Mouse (Mus musculus) forebrain, postnatal 0 days (tissue): ENCODE measurements around the gene Hist1h4a. TPM values are rescaled to one million over a fixed set of nuclear protein-coding genes. Genes with fewer than 3 reads are reported as not detected.
A peak's percentile ranks its signal among the peaks of the same experiment; 100 is the strongest.
"Not testable (repeated sequence)": the region's sequence is repeated elsewhere in the genome, so short reads cannot be mapped to it uniquely, and the experiment has no call there.

Experiments used
- ATAC-seq: fragments of 200-750 bp; cut with Nextera tagmentation; 2 replicates; pipeline ENCODE4 v1.8.0; 2017; ENCODE audit warnings: mild to moderate bottlenecking, moderate library complexity
- DNase-seq: peaks from one replicate; pipeline ENCODE4 v3.0.0-alpha.2; 2015
- H3K27ac ChIP-seq: fragments of 300-500 bp; sonication (generic); 2 replicates; pipeline ENCODE4 v1.5.1; 2014; ENCODE audit warnings: low read depth, mild to moderate bottlenecking, antibody characterized with exemption, low read length, moderate library complexity, mixed read lengths
- H3K27me3 ChIP-seq: fragments of 300-500 bp; sonication (generic); 2 replicates; pipeline ENCODE4 v1.6.1; 2014; ENCODE audit warnings: mild to moderate bottlenecking, low read length, mixed read lengths; ENCODE audit not compliant: insufficient read depth
- H3K36me3 ChIP-seq: fragments of 300-500 bp; sonication (generic); 2 replicates; pipeline ENCODE4 v1.6.1; 2014; ENCODE audit warnings: mild to moderate bottlenecking, moderate library complexity; ENCODE audit not compliant: insufficient read depth
- H3K4me1 ChIP-seq: fragments of 300-500 bp; sonication (generic); 2 replicates; pipeline ENCODE4 v1.6.1; 2014; ENCODE audit warnings: antibody characterized with exemption; ENCODE audit not compliant: insufficient read depth
- H3K4me2 ChIP-seq: fragments of 300-500 bp; sonication (generic); 2 replicates; pipeline ENCODE4 v1.6.1; 2014; ENCODE audit warnings: low read depth, mild to moderate bottlenecking, moderate library complexity
- H3K4me3 ChIP-seq: fragments of 300-500 bp; sonication (generic); 2 replicates; pipeline ENCODE4 v1.5.1; 2014; ENCODE audit warnings: low read depth, low read length, mixed read lengths
- H3K9ac ChIP-seq: fragments of 300-500 bp; sonication (generic); 2 replicates; pipeline ENCODE4 v1.6.1; 2014; ENCODE audit warnings: mild to moderate bottlenecking
- H3K9me3 ChIP-seq: fragments of 300-500 bp; sonication (generic); 2 replicates; pipeline ENCODE4 v1.6.1; 2016; ENCODE audit warnings: low read length
- CTCF ChIP-seq: sonication (generic); IDR thresholded peaks from 2 replicates; pipeline ENCODE4 v1.5.1; 2016; ENCODE audit warnings: antibody characterized with exemption, control low read depth, low read depth
- WGBS: fragments of 180-500 bp; shearing (Covaris S2); extraction: QIAGEN DNeasy Blood & Tissue Kit; methylation state at CpG from one replicate; pipeline ENCODE4 v1.1.7; 2014; 5-methylcytosine and 5-hydroxymethylcytosine counted together
- polyA plus RNA-seq: library from polyadenylated mRNA; unstranded; fragments of >200 nt; fragmentation: Nextera tagmentation; extraction: Ambion mirVana; gene quantifications from 2 replicates; pipeline ENCODE4 v1.2.1, GENCODE M21; 2015
- total RNA-seq: library from RNA; depleted of rRNA; stranded (reverse); fragments of >200 nt; gene quantifications from 2 replicates; pipeline ENCODE4 v1.2.3, GENCODE M21; 2014

Gene Hist1h4a
- total and polyA plus RNA-seq, 2 experiments from 2014 or later, result 303 TPM; not detected in 1

DNA sequence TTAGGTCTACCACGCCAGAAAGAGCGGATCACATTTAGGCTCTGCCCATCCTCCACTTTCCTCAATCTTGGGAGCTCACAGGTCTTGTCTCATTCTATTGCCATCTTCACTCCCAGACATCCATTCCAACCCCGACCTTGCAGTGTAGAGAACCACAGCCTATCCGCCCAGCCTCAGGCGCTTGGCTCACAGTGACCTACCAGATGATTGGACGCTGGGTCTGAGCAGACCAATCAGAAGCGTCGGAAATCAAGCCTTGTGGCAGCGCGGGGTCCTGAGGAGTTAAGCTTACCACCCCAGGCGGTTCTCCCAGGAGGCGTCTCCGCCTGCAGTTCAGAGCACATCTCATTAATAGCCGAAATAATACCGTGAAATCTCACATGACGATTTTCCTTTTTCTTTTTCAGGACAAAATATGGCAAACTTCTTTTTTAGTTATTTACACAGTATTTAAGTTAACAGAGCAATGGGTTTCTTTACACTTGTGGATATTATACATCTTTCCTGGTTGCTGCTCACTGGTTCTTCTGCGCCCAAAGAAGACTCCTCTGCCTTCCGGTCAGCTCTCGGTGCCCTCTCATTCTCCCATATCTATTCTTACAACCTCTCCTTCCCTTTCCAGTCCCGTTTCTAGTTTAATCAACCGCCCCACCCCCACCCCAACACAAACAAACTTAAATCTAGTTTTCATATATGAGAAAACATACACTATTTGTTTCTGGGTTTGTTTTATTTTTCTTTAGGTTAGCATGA is 11.7 kb upstream of the Hist1h4a start:
- Histone ChIP-seq H3K36me3 (no peaks in the 10 kb centered on the region), H3K9me3 (no peaks in the 10 kb centered on the region), H3K27me3 (no peaks in the 10 kb centered on the region), H3K9ac (no peak overlapping the region), H3K27ac (no peak overlapping the region), H3K4me2 (peak overlapping the region; percentile 23), H3K4me3 (no peak overlapping the region), H3K4me1 (no peaks in the 10 kb centered on the region)
- peak; percentile 46 for DNase-seq
- no peak for TF ChIP-seq CTCF
- WGBS, result 28% methylated on average over 21 of the region's 21 CpGs
- ATAC-seq, result peak; percentile 93

DNA sequence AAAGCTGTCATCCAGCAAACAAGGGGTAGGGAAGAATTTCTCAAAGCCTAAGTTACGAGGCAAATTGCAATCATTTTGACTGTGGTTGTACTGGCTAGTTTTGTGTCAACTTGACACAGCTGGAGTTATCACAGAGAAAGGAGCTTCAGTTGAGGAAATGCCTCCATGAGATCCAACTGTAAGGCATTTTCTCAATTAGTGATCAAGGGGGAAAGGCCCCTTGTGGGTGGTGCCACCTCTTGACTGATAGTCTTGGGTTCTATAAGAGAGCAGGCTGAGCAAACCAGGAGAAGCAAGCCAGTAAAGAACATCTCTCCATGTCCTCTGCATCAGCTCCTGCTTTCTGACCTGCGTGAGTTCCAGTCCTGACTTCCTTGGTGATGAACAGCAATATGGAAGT is 8.6 kb upstream of the Hist1h4a start, which contains the start of gene Trim38:
Trim38 (plus strand) TSS at position 301 of the 400 bp plus-strand sequence.
- not testable (repeated sequence) for H3K27me3 ChIP-seq, ATAC-seq
- WGBS, result 94% methylated on average over 2 of the region's 2 CpGs

DNA sequence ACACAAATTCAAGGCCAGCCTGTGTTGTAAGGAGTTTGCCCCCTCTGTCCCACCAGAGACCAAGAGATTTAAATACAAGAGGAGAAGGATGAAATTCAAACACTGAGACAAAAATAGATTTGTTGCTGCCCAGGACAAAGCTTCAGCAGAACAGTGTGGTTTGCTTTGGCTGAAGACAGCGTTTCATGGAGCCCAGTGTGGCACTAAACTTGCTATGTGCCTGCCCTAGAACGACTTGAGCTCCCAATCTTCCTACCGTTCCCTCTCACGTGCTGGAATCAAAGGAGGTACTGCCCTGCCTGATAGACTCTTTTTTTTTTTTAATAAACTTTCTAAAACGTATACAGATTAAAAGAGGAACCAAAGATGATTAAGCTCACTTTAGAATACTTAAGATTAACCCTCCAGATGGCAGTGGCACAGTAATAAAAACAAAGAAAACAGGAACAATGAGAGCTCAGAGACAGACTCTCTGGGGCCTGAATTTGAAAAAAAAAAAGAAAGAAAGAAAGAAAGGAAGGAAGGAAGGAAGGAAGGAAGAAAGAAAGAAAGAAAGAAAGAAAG is 7.9 kb upstream of the Hist1h4a start:
- H3K4me2 ChIP-seq, result no peak overlapping the region
- DNase-seq (no peak), ATAC-seq (no peak)
- H3K9ac ChIP-seq, result no peak overlapping the region
- H3K27ac ChIP-seq, result no peak overlapping the region
- TF ChIP-seq CTCF, result no peak
- H3K4me1 ChIP-seq, result peaks cover 7% of the 10 kb centered on the region; the same call in 1 of the 2 replicates
- no peaks in the 10 kb centered on the region for H3K9me3 ChIP-seq
- no peak overlapping the region for H3K4me3 ChIP-seq
- H3K27me3 ChIP-seq, result no peaks in the 10 kb centered on the region
- H3K36me3 ChIP-seq, result no peaks in the 10 kb centered on the region
- WGBS, result 31% methylated on average over 5 of the region's 5 CpGs

More for the DNA sequence above, 8.6 kb upstream of the Hist1h4a start, which contains the start of gene Trim38:
- not testable (repeated sequence) for H3K9ac ChIP-seq, H3K27ac ChIP-seq, H3K4me3 ChIP-seq, H3K4me2 ChIP-seq, H3K36me3 ChIP-seq, H3K4me1 ChIP-seq, H3K9me3 ChIP-seq, DNase-seq

DNA sequence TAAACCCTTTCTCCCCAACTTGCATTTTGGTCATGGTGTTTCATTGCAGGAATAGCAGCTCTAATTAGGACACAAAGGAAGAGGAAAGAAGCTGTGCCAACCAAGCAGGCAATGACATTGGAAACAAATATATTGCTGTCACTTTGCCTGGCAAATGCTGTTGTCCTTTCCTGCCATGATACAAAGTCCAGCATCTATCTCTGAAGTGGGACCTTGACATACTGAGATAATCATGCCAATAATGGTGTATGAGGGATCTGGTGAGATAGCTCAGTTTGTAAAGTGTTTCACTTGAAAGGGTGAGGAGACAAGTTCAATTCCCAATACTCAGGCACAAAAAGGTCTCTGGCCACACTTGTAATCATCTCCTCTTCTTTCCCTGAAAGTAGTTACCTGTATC is 5.7 kb upstream of the Hist1h4a start:
- TF ChIP-seq CTCF, result no peak
- DNase-seq (no peak), ATAC-seq (no peak)
- peaks cover 11% of the 10 kb centered on the region; the same call in 1 of the 2 replicates for H3K4me1 ChIP-seq
- H3K9ac ChIP-seq, result no peak overlapping the region
- H3K36me3 ChIP-seq, result no peaks in the 10 kb centered on the region
- H3K9me3 ChIP-seq, result no peaks in the 10 kb centered on the region
- no peak overlapping the region for H3K4me2 ChIP-seq
- H3K27me3 ChIP-seq, result no peaks in the 10 kb centered on the region
- H3K4me3 ChIP-seq, result no peak overlapping the region
- no peak overlapping the region for H3K27ac ChIP-seq

DNA sequence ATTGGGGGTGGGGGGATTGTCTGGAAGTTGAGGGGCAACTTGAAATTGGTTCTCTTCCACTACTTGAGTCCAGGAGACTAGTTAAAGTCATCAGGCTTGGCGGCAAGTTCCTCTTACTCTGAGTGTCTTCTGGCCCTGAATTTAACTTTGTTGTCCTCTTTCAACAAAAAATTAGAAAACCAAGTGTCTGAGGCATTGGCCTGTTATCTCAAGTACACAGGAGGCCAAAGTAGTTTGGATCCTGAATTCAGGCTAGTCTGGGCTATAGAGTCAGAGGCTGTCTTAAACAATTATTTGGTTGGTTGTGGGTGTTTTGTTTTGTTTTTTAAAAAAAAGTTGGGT is 4.1 kb upstream of the Hist1h4a start:
- DNase-seq (no peak), ATAC-seq (no peak)
- no peaks in the 10 kb centered on the region for H3K9me3 ChIP-seq
- no peak overlapping the region for H3K27ac ChIP-seq
- H3K4me2 ChIP-seq, result no peak overlapping the region
- 64% methylated on average over 1 of the region's 1 CpGs for WGBS
- no peaks in the 10 kb centered on the region for H3K36me3 ChIP-seq
- H3K27me3 ChIP-seq, result no peaks in the 10 kb centered on the region
- no peak overlapping the region for H3K9ac ChIP-seq
- TF ChIP-seq CTCF, result no peak
- H3K4me3 ChIP-seq, result no peak overlapping the region
- H3K4me1 ChIP-seq, result peaks cover 15% of the 10 kb centered on the region

DNA sequence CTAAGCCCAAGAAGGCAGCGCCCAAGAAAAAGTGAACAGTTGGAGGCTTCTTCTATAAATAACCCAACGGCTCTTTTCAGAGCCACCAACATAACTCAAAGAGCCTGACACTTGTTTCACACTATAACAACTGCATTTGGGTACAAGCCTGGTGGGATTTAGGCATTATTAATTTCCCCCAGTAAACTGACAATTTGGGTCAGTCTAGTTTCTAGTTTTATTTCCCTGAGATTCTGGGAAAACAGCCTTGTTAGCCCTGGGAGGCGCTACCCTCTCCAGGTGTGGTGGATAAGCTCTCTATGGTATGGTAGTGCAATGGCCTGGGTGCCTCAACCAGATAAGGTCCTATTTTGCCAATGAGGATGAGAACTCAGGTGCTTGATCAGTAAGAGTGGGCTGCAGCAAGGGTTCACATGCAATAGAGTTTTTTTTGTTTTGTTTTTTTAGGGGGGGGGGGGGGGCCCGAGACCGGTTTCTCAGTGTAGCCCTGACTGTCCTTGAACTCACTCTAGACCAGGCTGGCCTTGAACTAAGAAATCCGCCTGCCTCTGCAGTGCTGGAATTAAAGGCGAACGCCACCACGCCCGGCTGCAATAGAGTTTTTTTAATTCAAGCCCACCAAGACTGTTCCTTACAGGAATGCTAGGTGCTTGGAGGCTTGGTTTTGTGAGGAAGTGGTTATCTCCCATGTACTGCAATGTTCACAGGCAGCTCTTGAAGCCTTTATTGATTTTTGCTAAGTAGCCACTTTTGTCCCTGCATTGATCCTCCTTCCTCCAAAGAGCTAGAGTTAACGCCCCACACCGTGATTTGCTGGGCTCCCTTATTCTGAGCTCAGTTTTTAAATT is 3.5 kb upstream of the Hist1h4a start:
- Histone ChIP-seq H3K9me3 (no peaks in the 10 kb centered on the region), H3K27ac (peak overlapping the region; percentile 91; the same call in 1 of the 2 replicates)

More for the DNA sequence above, 3.5 kb upstream of the Hist1h4a start:
- no peak for DNase-seq
- ATAC-seq, result no peak
- H3K36me3 ChIP-seq, result no peaks in the 10 kb centered on the region
- peaks cover 17% of the 10 kb centered on the region for H3K4me1 ChIP-seq
- WGBS, result 32% methylated on average over 12 of the region's 12 CpGs
- no peak for TF ChIP-seq CTCF
- peak overlapping the region; percentile 52 for H3K4me3 ChIP-seq
- no peaks in the 10 kb centered on the region for H3K27me3 ChIP-seq
- H3K9ac ChIP-seq, result peak overlapping the region; percentile 66
- H3K4me2 ChIP-seq, result peak overlapping the region; percentile 77
